Mouse (Mus musculus): ENCODE measurements around the gene Zfp334. TPM values are rescaled to one million over a fixed set of nuclear protein-coding genes. Genes with fewer than 3 reads are reported as not detected.

Zfp334 gene
- polyA plus RNA-seq, 1 experiment from 2014 or later, result 0.90 TPM

- Histone ChIP-seq H3K36me3 (ENCODE audit: control insufficient read depth, insufficient read depth) (no peaks in the 10 kb centered on the region), H3K9me3 (ENCODE audit: control insufficient read depth) (peaks cover 2% of the 10 kb centered on the region; the same call in 1 of the 2 replicates), H3K4me2 (replicated peaks; ENCODE audit: low read depth) (no peak overlapping the region), H3K4me1 (replicated peaks; ENCODE audit: control insufficient read depth, insufficient read depth, low read length) (no peaks in the 10 kb centered on the region), H3K9ac (ENCODE audit: low read depth, low read length) (no peak overlapping the region), H3K4me3 (ENCODE audit: low read depth, low read length) (no peak overlapping the region), H3K27me3 (replicated peaks; ENCODE audit: control insufficient read depth, insufficient read depth, low read length) (peaks cover 5% of the 10 kb centered on the region; the same call in 1 of the 2 replicates), H3K27ac (ENCODE audit: low read depth, low read length) (no peak overlapping the region)
- WGBS, result 0% methylated on average over 1 of the region's 1 CpGs
- TF ChIP-seq CTCF (IDR thresholded peaks at IDR 0.05; ENCODE audit: low read depth), result peak; percentile 95
- ATAC-seq, result no peak
Measured at GRCm38 (mm10) chr2:165360861-165361260, 27.2 kb downstream of the Zfp334 start.

- Histone ChIP-seq H3K36me3 (ENCODE audit: control insufficient read depth, insufficient read depth) (no peaks in the 10 kb centered on the region), H3K9me3 (ENCODE audit: control insufficient read depth) (peaks cover 12% of the 10 kb centered on the region; the same call in 1 of the 2 replicates), H3K4me1 (replicated peaks; ENCODE audit: control insufficient read depth, insufficient read depth, low read length) (no peaks in the 10 kb centered on the region), H3K27ac (ENCODE audit: low read depth, low read length) (no peak overlapping the region), H3K4me3 (ENCODE audit: low read depth, low read length) (no peak overlapping the region), H3K9ac (ENCODE audit: low read depth, low read length) (no peak overlapping the region), H3K27me3 (replicated peaks; ENCODE audit: control insufficient read depth, insufficient read depth, low read length) (no peaks in the 10 kb centered on the region), H3K4me2 (replicated peaks; ENCODE audit: low read depth) (no peak overlapping the region)
- no peak for ATAC-seq
- 88% methylated on average over 20 of the region's 20 CpGs for WGBS
- no peak for TF ChIP-seq CTCF (IDR thresholded peaks at IDR 0.05; ENCODE audit: low read depth)
Measured at GRCm38 (mm10) chr2:165351828-165352513, 36.1 kb downstream of the Zfp334 start.

GRCm38 (mm10) chr2:165349466-165349865 lies 38.6 kb downstream of the Zfp334 start:
- H3K9ac ChIP-seq (ENCODE audit: low read depth, low read length), result no peak overlapping the region
- no peak overlapping the region for H3K4me2 ChIP-seq (replicated peaks; ENCODE audit: low read depth)
- no peaks in the 10 kb centered on the region for H3K27me3 ChIP-seq (replicated peaks; ENCODE audit: control insufficient read depth, insufficient read depth, low read length)
- no peaks in the 10 kb centered on the region for H3K4me1 ChIP-seq (replicated peaks; ENCODE audit: control insufficient read depth, insufficient read depth, low read length)
- ATAC-seq, result no peak
- no peak overlapping the region for H3K27ac ChIP-seq (ENCODE audit: low read depth, low read length)
- H3K4me3 ChIP-seq (ENCODE audit: low read depth, low read length), result no peak overlapping the region
- WGBS, result 37% methylated on average over 8 of the region's 8 CpGs
- H3K36me3 ChIP-seq (ENCODE audit: control insufficient read depth, insufficient read depth), result no peaks in the 10 kb centered on the region
- peak; percentile 75 for TF ChIP-seq CTCF (IDR thresholded peaks at IDR 0.05; ENCODE audit: low read depth)
- H3K9me3 ChIP-seq (ENCODE audit: control insufficient read depth), result peaks cover 12% of the 10 kb centered on the region; the same call in 1 of the 2 replicates

GRCm38 (mm10) chr2:165346180-165346579 lies 41.9 kb downstream of the Zfp334 start:
- 92% methylated on average over 5 of the region's 5 CpGs for WGBS
- no peak overlapping the region for H3K9ac ChIP-seq (ENCODE audit: low read depth, low read length)
- ATAC-seq, result no peak

GRCm38 (mm10) chr2:165337191-165337590 lies 50.9 kb downstream of the Zfp334 start:
- H3K4me2 ChIP-seq (replicated peaks; ENCODE audit: low read depth), result no peak overlapping the region
- no peaks in the 10 kb centered on the region for H3K9me3 ChIP-seq (ENCODE audit: control insufficient read depth)
- H3K36me3 ChIP-seq (ENCODE audit: control insufficient read depth, insufficient read depth), result no peaks in the 10 kb centered on the region
- ATAC-seq, result peak; percentile 52; the same call in 1 of the 2 replicates
- no peaks in the 10 kb centered on the region for H3K27me3 ChIP-seq (replicated peaks; ENCODE audit: control insufficient read depth, insufficient read depth, low read length)
- no peak overlapping the region for H3K27ac ChIP-seq (ENCODE audit: low read depth, low read length)
- H3K4me3 ChIP-seq (ENCODE audit: low read depth, low read length), result no peak overlapping the region
- peaks cover 3% of the 10 kb centered on the region; the same call in 1 of the 2 replicates for H3K4me1 ChIP-seq (replicated peaks; ENCODE audit: control insufficient read depth, insufficient read depth, low read length)
- peak; percentile 86 for TF ChIP-seq CTCF (IDR thresholded peaks at IDR 0.05; ENCODE audit: low read depth)
- H3K9ac ChIP-seq (ENCODE audit: low read depth, low read length), result no peak overlapping the region
- 25% methylated on average over 3 of the region's 3 CpGs for WGBS

More at GRCm38 (mm10) chr2:165346180-165346579, 41.9 kb downstream of the Zfp334 start:
- Histone ChIP-seq H3K4me2 (replicated peaks; ENCODE audit: low read depth) (no peak overlapping the region), H3K27ac (ENCODE audit: low read depth, low read length) (no peak overlapping the region), H3K4me1 (replicated peaks; ENCODE audit: control insufficient read depth, insufficient read depth, low read length) (no peaks in the 10 kb centered on the region), H3K9me3 (ENCODE audit: control insufficient read depth) (no peaks in the 10 kb centered on the region), H3K36me3 (ENCODE audit: control insufficient read depth, insufficient read depth) (no peaks in the 10 kb centered on the region), H3K4me3 (ENCODE audit: low read depth, low read length) (no peak overlapping the region), H3K27me3 (replicated peaks; ENCODE audit: control insufficient read depth, insufficient read depth, low read length) (0 out of 2 replicates have a peak, but pooled peaks cover 3% of the 10 kb centered on the region)
- no peak for TF ChIP-seq CTCF (IDR thresholded peaks at IDR 0.05; ENCODE audit: low read depth)

GRCm38 (mm10) chr2:165332610-165333210 lies 55.3 kb downstream of the Zfp334 start:
- Histone ChIP-seq H3K4me2 (replicated peaks; ENCODE audit: low read depth) (peak overlapping the region; percentile 35), H3K4me3 (ENCODE audit: low read depth, low read length) (no peak overlapping the region), H3K9me3 (ENCODE audit: control insufficient read depth) (no peaks in the 10 kb centered on the region), H3K36me3 (ENCODE audit: control insufficient read depth, insufficient read depth) (no peaks in the 10 kb centered on the region), H3K27ac (ENCODE audit: low read depth, low read length) (peak overlapping the region; percentile 51; the same call in 1 of the 2 replicates), H3K9ac (ENCODE audit: low read depth, low read length) (no peak overlapping the region), H3K27me3 (replicated peaks; ENCODE audit: control insufficient read depth, insufficient read depth, low read length) (no peaks in the 10 kb centered on the region), H3K4me1 (replicated peaks; ENCODE audit: control insufficient read depth, insufficient read depth, low read length) (peaks cover 3% of the 10 kb centered on the region; the same call in 1 of the 2 replicates)
- ATAC-seq, result no peak
- 44% methylated on average over 14 of the region's 14 CpGs for WGBS
- TF ChIP-seq CTCF (IDR thresholded peaks at IDR 0.05; ENCODE audit: low read depth), result no peak
